Mouse (Mus musculus) midbrain, embryonic 11.5 days (tissue): ENCODE results near the gene Snx1. TPM values are rescaled to one million over a fixed set of nuclear protein-coding genes. Genes with fewer than 3 reads are reported as not detected.
A peak's percentile ranks its signal among the peaks of the same experiment; 100 is the strongest.

ENCODE experiments used
- ATAC-seq: fragments of 200-750 bp; cut with Nextera tagmentation; 2 replicates; pipeline ENCODE4 v1.8.0; 2017; ENCODE audit warnings: moderate TSS enrichment, moderate library complexity; ENCODE audit not compliant: low FRiP score
- DNase-seq: peaks from one replicate; pipeline ENCODE4 v3.0.0; 2015; ENCODE audit warnings: low spot score; ENCODE audit errors: missing footprints
- H3K27ac ChIP-seq: fragments of 300-500 bp; sonication (generic); 2 replicates; pipeline ENCODE4 v1.5.1; 2014; ENCODE audit warnings: low read depth, low read length
- H3K27me3 ChIP-seq: fragments of 300-500 bp; sonication (generic); 2 replicates; pipeline ENCODE4 v1.6.1; 2014; ENCODE audit warnings: mild to moderate bottlenecking, low read length, moderate library complexity, mixed read lengths; ENCODE audit not compliant: control insufficient read depth, insufficient read depth
- H3K36me3 ChIP-seq: fragments of 300-500 bp; sonication (generic); 2 replicates; pipeline ENCODE4 v1.6.1; 2014; ENCODE audit warnings: mild to moderate bottlenecking, low read length, moderate library complexity, mixed read lengths; ENCODE audit not compliant: control insufficient read depth, insufficient read depth
- H3K4me1 ChIP-seq: fragments of 300-500 bp; sonication (generic); 2 replicates; pipeline ENCODE4 v1.6.1; 2014; ENCODE audit warnings: low read length; ENCODE audit not compliant: control insufficient read depth, insufficient read depth
- H3K4me2 ChIP-seq: fragments of 300-500 bp; sonication (generic); 2 replicates; pipeline ENCODE4 v1.6.1; 2014; ENCODE audit warnings: mild to moderate bottlenecking, moderate library complexity
- H3K4me3 ChIP-seq: fragments of 300-500 bp; sonication (generic); 2 replicates; pipeline ENCODE4 v1.5.1; 2014; ENCODE audit warnings: low read depth, low read length
- H3K9ac ChIP-seq: fragments of 300-500 bp; sonication (generic); 2 replicates; pipeline ENCODE4 v1.6.1; 2014; ENCODE audit warnings: low read length
- H3K9me3 ChIP-seq: fragments of 300-500 bp; sonication (generic); 2 replicates; pipeline ENCODE4 v1.6.1; 2016; ENCODE audit warnings: low read length; ENCODE audit not compliant: control insufficient read depth
- WGBS: fragments of 180-500 bp; shearing (Covaris S2); extraction: QIAGEN DNeasy Blood & Tissue Kit; methylation state at CpG from one replicate; pipeline ENCODE4 v1.1.7; 2014; 5-methylcytosine and 5-hydroxymethylcytosine counted together
- polyA plus RNA-seq: library from polyadenylated mRNA; unstranded; fragments of >200 nt; fragmentation: Nextera tagmentation; extraction: Ambion mirVana; gene quantifications from 2 replicates; pipeline ENCODE4 v1.2.1, GENCODE M21; 2014

Snx1 gene
- polyA plus RNA-seq, 1 experiment from 2014 or later: 147 TPM

DNA sequence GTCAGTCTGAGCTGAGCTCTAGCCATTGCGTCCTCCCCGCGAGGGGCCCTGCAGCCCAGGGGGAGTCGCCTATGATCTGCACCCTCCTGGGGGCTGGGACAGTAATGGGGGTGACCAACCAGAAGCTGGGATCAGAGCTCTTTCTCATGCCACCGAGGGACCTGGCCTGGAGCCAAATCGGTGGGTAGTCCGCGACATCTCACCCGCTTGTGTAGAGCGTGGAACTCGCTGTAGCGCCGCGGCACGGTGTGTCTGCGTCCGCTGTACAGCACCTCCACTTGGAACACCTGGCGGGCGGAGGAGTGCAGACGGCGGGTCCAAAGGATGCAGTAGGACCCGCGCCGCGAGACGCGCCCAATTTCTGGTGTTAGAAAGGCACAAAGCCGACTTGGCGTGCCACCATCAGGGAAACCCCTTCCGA, 57.4 kb downstream of the Snx1 start:
- Histone ChIP-seq H3K4me3 (peak overlapping the region; percentile 47), H3K9ac (peak overlapping the region; percentile 52), H3K4me2 (peak overlapping the region; percentile 88), H3K4me1 (0 out of 2 replicates have a peak, but pooled peaks cover 3% of the 10 kb centered on the region), H3K36me3 (peaks cover 20% of the 10 kb centered on the region), H3K27ac (no peak overlapping the region), H3K27me3 (peaks cover 32% of the 10 kb centered on the region), H3K9me3 (no peaks in the 10 kb centered on the region)
- DNase-seq: no peak
- under 1% methylated on average over 30 of the region's 30 CpGs for WGBS
- ATAC-seq: peak; percentile 41; the same call in 1 of the 2 replicates

- DNase-seq (no peak), ATAC-seq (no peak)
- no peak overlapping the region for H3K4me3 ChIP-seq
- H3K4me2 ChIP-seq: no peak overlapping the region
- H3K9ac ChIP-seq: no peak overlapping the region
- H3K27me3 ChIP-seq: peaks cover 32% of the 10 kb centered on the region
- WGBS: 65% methylated on average over 4 of the region's 4 CpGs
- H3K27ac ChIP-seq: no peak overlapping the region
- H3K9me3 ChIP-seq: no peaks in the 10 kb centered on the region
- H3K36me3 ChIP-seq: peaks cover 28% of the 10 kb centered on the region
- H3K4me1 ChIP-seq: 0 out of 2 replicates have a peak, but pooled peaks cover 3% of the 10 kb centered on the region
Observed at GRCm38 (mm10) chr9:66068056-66068455, 58.3 kb downstream of the Snx1 start.

GRCm38 (mm10) chr9:66067542-66067941, 58.8 kb downstream of the Snx1 start:
- Histone ChIP-seq H3K4me2 (no peak overlapping the region), H3K36me3 (peaks cover 33% of the 10 kb centered on the region), H3K9ac (no peak overlapping the region), H3K9me3 (no peaks in the 10 kb centered on the region), H3K27ac (no peak overlapping the region), H3K4me1 (0 out of 2 replicates have a peak, but pooled peaks cover 3% of the 10 kb centered on the region), H3K4me3 (no peak overlapping the region), H3K27me3 (peaks cover 32% of the 10 kb centered on the region)
- ATAC-seq (peak; percentile 14; the same call in 1 of the 2 replicates), DNase-seq (peak; percentile 92)
- WGBS: 9% methylated on average over 5 of the region's 5 CpGs

GRCm38 (mm10) chr9:66066791-66067190, 59.6 kb downstream of the Snx1 start:
- H3K9me3 ChIP-seq: no peaks in the 10 kb centered on the region
- H3K4me2 ChIP-seq: no peak overlapping the region
- peaks cover 32% of the 10 kb centered on the region for H3K27me3 ChIP-seq
- H3K4me1 ChIP-seq: peaks cover 3% of the 10 kb centered on the region; the same call in 1 of the 2 replicates
- no peak overlapping the region for H3K27ac ChIP-seq
- H3K9ac ChIP-seq: no peak overlapping the region
- DNase-seq: peak; percentile 73
- H3K4me3 ChIP-seq: no peak overlapping the region
- 84% methylated on average over 3 of the region's 3 CpGs for WGBS
- peaks cover 35% of the 10 kb centered on the region for H3K36me3 ChIP-seq
- ATAC-seq: no peak

DNA sequence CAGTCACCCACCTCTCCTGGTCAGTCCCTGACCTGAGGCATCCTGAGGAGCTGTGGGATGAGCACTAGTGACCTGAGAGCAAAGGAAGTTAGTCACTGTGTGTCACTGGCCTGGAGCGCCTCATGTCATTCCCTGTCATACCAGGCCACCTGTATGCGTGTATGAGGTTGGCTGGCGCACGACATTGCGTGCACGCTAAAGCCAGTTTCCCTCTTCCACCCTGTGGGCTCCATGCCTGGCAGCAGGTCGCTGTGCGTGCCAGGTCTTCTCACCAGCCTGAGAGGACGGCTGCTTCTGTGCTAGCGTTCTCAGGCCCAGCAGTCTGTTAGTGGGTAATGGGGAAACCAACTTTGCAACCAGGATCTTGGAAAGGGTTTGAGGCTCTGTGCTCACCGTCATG, 62.1 kb downstream of the Snx1 start:
- no peak overlapping the region for H3K4me3 ChIP-seq
- H3K4me2 ChIP-seq: no peak overlapping the region
- peaks cover 20% of the 10 kb centered on the region for H3K27me3 ChIP-seq
- DNase-seq: peak; percentile 65
- peaks cover 35% of the 10 kb centered on the region for H3K36me3 ChIP-seq
- no peak overlapping the region for H3K27ac ChIP-seq
- peaks cover 10% of the 10 kb centered on the region for H3K4me1 ChIP-seq
- no peak for ATAC-seq
- 91% methylated on average over 11 of the region's 11 CpGs for WGBS
- no peak overlapping the region for H3K9ac ChIP-seq
- no peaks in the 10 kb centered on the region for H3K9me3 ChIP-seq

DNA sequence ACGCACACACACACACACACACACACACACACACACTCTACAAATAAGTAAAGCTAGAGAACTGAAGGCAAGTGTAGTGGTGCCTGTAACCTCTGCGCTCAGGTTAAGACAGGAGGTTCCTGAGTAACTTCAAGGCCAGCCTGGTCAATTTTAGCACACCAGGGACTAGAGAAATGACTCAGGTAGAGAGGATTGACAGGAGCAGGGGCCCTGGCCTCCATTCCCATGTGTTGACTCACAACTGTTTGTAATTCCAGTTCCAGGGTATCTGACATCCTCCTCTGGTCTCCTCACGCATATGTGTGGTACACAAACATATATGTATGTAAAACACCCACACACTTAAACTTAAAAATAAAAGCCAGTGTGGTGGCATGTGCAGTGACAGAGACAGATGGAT, 62.9 kb downstream of the Snx1 start:
- no peak overlapping the region for H3K4me3 ChIP-seq
- no peak overlapping the region for H3K4me2 ChIP-seq
- peaks cover 10% of the 10 kb centered on the region for H3K4me1 ChIP-seq
- H3K9me3 ChIP-seq: no peaks in the 10 kb centered on the region
- no peak overlapping the region for H3K9ac ChIP-seq
- peaks cover 11% of the 10 kb centered on the region for H3K27me3 ChIP-seq
- no peak for ATAC-seq
- H3K27ac ChIP-seq: no peak overlapping the region
- 97% methylated on average over 3 of the region's 3 CpGs for WGBS
- DNase-seq: no peak
- H3K36me3 ChIP-seq: peaks cover 35% of the 10 kb centered on the region

DNA sequence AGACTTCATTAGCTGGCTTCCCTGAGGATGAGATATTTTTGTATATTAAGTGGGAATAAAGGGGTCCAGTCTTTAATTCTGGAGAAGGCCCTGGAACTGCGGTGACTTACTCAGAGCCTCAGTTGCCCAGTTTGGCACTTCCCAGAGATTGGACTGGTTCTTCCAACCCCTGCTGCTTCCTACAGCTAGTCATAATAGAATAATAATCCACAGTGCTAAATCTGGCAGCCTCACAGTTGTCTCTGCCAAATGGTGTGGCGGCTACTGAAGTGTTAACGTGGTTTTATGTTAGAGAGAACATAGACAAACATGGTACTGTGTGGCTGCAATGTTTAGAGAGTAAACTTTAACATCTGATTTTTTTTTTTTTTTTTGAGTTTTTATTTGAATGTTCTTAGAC, 64.7 kb downstream of the Snx1 start:
- peaks cover 10% of the 10 kb centered on the region for H3K4me1 ChIP-seq
- no peaks in the 10 kb centered on the region for H3K27me3 ChIP-seq
- H3K4me3 ChIP-seq: peak overlapping the region; percentile 86
- peak overlapping the region; percentile 63 for H3K4me2 ChIP-seq
- no peak for ATAC-seq
- H3K27ac ChIP-seq: peak overlapping the region; percentile 14; the same call in 1 of the 2 replicates
- H3K9ac ChIP-seq: peak overlapping the region; percentile 94
- peaks cover 33% of the 10 kb centered on the region for H3K36me3 ChIP-seq
- H3K9me3 ChIP-seq: no peaks in the 10 kb centered on the region
- DNase-seq: no peak
- 91% methylated on average over 3 of the region's 3 CpGs for WGBS

DNA sequence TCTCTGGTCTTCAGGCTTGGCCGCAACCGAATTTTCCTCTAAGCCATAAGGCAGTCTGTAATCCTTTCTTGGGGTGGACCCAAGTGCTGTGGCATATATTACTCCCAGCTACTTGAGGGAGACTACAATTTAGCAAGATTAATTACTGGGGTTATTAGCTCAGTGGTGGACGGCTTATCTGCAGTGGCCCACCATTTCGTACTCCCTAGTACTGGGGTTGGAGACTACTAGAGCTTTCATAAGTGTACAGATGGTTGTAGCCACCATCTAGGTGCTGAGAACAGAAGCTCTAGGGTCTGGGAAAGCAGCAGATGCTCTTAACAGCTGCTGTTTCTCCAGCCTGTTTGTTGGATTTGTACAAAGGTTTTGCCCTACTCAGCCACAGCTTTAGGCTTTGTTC, 65.4 kb downstream of the Snx1 start:
- ATAC-seq: no peak
- Histone ChIP-seq H3K4me2 (peak overlapping the region; percentile 63), H3K9ac (peak overlapping the region; percentile 94), H3K4me3 (peak overlapping the region; percentile 86), H3K27ac (peak overlapping the region; percentile 14; the same call in 1 of the 2 replicates), H3K9me3 (no peaks in the 10 kb centered on the region), H3K36me3 (peaks cover 26% of the 10 kb centered on the region), H3K27me3 (no peaks in the 10 kb centered on the region), H3K4me1 (peaks cover 10% of the 10 kb centered on the region)
- whole genome bisulfite sequencing: 46% methylated on average over 4 of the region's 4 CpGs
- DNase-seq: no peak

- Histone ChIP-seq H3K4me3 (peak overlapping the region; percentile 86), H3K4me2 (peak overlapping the region; percentile 63), H3K36me3 (peaks cover 20% of the 10 kb centered on the region), H3K4me1 (peaks cover 10% of the 10 kb centered on the region), H3K27me3 (no peaks in the 10 kb centered on the region), H3K27ac (peak overlapping the region; percentile 63; the same call in 1 of the 2 replicates), H3K9ac (peak overlapping the region; percentile 94), H3K9me3 (no peaks in the 10 kb centered on the region)
- no peak for DNase-seq
- WGBS: 0% methylated on average over 20 of the region's 20 CpGs
- ATAC-seq: peak; percentile 77
Observed at GRCm38 (mm10) chr9:66060308-66060647, 66.1 kb downstream of the Snx1 start.
